Mouse (Mus musculus) mouse embryonic stem cell (cell line): ENCODE data around the gene Lasp1.

Experiments used
- in situ Hi-C, 2 experiments: fragments of 300-500 bp; cut with MboI; formaldehyde crosslinking; loops; 1 replicate in 1 of 2; 3 replicates in 1 of 2; pipeline ENCODE4 v1.14.3; 2019 to 2020; ENCODE audit warnings: low sequenced_read_pairs in 2 of 2, low pct_unique_long_range_greater_than_20kb in 1 of 2, mixed read lengths in 1 of 2; ENCODE audit not compliant: unreplicated experiment in 1 of 2

The Lasp1 gene

GRCm38 (mm10) chr11:97798782-97799145 is at the start of gene Lasp1:
Gene Lasp1, plus strand, starts transcription at chr11:97799000.
- in situ Hi-C loops = loop anchor here (5.0 to 10.0 kb wide), 3 partner anchors 76 to 189 kb away; partner anchors contain the start of gene Plxdc1 (in 2 of the 2)

DNA sequence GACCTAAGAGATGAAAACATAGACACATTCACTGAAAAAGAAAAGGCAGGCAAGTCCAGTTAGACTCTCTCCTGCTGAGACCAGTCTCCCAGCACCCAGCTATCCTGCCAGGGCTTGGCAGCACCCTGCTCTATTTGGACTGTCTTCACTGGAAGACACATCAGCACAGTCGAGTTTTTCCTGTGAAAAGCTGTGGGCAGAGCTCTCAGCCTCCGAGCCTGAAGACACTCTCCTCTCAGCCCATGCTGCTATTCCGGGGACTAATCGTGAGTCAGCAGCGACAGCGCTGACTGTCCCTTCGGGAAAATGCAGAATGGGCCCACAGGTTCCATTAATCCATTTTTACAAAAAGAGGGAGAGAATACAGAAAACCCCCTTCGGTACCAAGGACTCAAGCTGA is 45.5 kb upstream of the Lasp1 start:
- in situ Hi-C loops = no loop called here

GRCm38 (mm10) chr11:97758125-97758524 is 40.7 kb upstream of the Lasp1 start:
- in situ Hi-C loops = no loop called here

DNA sequence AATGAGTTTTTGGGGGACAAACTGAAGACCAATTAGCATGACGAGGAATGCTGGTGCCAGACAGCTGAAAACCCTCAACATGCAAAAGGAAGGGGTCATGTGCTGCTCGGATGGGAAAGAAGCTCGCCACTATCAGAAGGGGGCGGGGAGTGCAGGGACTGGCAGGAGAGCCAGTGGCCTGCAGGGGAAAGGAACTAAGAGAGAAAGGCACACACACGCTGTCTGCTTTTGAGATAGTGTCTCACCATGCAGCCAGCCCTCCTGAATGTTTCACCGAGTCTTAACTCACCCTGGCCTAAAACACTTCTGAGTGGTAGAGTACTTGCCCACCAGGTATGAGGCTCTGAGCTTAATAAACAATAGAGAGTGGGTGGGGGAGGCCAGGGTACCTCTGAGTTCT is 39.9 kb upstream of the Lasp1 start:
- in situ Hi-C loops = no loop called here

- in situ Hi-C loops = no loop called here
Measured at GRCm38 (mm10) chr11:97761638-97762037, 37.2 kb upstream of the Lasp1 start.

DNA sequence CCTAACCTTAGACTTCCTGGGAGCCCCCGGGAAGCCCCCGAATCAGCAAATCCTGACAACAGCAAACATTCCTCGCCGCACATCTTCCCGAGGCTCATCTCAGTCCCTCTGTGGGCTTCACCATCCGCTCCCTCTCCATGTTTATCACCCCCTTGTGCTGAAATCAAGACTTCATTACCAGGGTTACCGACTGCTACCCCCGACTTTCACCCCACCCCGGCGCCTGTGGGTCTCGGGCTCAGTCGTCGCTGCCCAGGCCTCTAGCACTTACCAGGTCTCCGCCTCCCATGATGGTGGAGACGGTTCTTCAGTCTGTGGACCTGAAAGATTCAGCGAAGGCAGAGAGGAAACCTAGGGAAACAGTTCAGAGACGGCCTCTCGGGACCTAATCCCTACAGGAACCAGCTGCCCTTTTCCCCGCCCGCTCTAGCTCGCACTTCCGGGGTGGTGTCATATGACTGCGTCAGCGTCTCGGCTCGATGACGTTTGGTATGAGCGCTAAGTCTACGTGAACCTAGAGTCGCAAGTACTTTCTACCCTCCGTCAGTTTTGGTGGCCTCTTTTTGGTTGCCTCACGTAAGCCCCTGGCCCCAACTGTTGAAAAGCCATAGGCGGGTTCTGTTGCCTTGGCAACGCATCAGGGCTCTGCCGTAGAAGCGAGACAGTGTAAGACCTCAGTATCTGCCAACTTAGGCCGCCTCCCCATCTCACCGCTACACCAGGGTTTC is 32.5 kb upstream of the Lasp1 start, which contains the start of gene Cwc25:
TSS of gene Cwc25 (minus strand) at position 403 of the 728 bp plus-strand sequence.
- in situ Hi-C loops = no loop called here

DNA sequence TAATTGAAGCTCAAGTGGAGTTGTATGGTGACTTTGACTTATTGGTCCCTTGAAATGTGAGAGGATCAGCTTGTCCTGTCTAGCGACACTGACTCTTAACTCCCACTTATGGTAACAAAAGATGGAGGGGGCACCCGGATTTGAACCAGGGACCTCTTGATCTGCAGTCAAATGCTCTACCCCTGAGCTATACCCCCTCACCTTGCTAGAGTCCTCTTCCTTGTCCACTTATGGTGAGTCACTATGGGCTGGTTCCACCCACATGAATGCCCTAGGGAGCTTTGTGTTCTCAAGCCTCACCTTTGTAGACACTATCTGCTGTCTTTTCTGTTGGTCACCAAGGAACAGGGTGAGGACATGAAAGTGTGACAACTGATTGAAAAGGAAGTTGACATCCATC is 29.1 kb upstream of the Lasp1 start:
- in situ Hi-C loops = no loop called here

DNA sequence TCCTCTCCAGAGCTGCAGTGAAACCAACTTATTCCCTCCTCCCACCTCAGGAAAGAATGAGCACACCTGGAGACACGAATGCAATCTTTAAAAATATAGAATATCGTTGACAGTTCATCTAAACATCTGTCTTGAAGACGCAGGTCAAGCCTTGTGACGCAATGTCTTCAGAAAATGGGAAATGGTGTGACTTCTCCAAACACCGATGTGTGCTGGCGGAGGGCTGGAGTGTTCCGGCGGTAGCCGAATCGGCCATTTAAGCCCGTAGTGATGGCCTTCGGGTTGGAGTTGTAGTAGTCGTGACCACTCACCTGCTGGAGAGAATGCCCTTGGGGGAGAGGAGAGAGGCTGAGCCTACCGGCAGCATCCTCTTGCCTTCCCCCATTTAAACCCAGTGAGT is 27.4 kb upstream of the Lasp1 start:
- in situ Hi-C loops = no loop called here

DNA sequence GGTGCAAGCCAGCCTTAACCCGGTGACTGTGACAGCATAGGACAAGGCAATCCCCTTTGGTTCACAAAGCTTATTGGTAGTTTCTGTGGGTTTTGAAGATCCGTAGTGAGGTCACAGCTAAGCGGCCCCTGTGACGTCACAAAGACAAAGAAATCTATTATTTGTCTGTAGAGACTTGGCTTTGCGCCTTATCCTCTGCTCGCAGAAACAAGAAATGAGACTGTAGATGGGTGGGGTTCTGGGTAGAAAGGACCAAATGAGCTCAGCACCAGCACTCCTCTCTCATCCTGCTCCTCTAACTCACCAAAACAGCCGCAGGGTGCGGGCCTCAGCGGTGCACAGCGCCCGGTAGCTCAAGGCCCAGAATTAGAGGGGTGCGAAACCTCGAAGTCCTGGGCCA is 23.6 kb upstream of the Lasp1 start:
- in situ Hi-C loops = no loop called here

- in situ Hi-C loops = no loop called here
Measured at GRCm38 (mm10) chr11:97775808-97776496, 22.8 kb upstream of the Lasp1 start, which contains the start of gene 1700001P01Rik. Gene 1700001P01Rik, minus strand, starts transcription at chr11:97775918.

DNA sequence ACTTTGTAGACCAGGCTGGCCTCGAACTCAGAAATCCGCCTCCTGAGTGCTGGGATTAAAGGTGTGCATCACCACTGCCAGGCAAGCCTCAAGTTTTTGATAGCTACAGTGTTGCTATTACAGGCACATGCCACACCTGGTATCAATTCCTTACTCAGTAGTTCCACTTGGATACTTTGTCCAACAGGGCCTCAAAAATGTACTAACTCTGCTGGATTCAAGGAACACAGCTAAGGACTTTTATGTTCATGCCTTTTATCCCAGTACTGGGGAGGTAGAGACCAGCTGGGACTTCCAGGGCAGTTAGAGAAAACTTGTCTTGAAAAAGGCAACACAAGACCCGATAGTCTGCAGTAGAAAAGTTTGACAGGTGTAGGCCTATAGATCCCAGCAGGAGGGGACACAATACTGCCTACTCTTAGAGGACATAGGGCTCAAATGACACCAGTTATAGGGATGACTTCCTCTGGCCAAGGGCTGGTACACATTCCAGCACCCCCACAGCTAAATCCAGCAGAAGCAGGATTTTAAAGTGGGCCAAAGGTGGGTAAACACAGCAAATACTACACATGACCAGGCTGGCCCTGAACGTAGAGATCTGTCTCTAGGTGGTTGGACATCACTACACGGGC is 22.2 kb upstream of the Lasp1 start:
- in situ Hi-C loops = no loop called here

- in situ Hi-C loops = no loop called here
Measured at GRCm38 (mm10) chr11:97777129-97777529, 21.7 kb upstream of the Lasp1 start.

GRCm38 (mm10) chr11:97778918-97779317 is 19.9 kb upstream of the Lasp1 start:
- in situ Hi-C loops = no loop called here

GRCm38 (mm10) chr11:97779968-97780701 is 18.7 kb upstream of the Lasp1 start:
- in situ Hi-C loops = no loop called here

- in situ Hi-C loops = no loop called here
Measured at GRCm38 (mm10) chr11:97781478-97781831, 17.3 kb upstream of the Lasp1 start.

DNA sequence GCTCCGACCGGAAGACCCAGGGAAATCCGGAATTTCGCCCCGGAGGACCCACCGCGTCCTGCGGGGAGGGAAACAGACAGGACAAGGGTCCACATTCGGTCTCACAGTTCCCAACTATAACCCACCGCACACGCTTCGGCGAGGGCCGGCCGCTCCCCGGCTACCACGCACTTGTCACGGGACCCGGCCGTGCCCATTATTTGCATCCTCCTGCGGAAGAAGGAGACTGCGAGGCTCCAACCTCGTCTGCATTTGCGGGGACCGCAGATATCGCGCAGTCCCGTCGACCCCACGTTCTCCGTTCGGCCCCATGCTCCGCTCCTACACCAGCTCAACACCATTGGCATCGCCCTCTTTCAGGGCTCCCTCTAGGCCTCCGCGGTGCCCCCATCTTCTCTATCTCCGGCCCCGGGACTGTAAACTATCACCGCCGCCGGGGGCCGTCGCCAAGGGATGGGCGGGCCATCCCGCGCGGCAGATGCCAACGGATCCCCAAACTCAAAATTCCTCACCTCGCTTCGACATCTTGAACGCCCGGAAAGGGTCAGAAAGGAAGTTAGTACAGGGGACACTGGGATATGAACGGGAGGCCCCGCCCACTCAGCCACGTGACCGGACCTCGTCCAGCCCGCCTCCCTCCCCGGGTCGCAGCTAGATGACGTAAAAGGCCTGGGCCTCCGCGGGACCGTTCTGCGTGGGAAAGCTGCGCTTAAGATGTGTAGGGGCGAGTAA is 16.8 kb upstream of the Lasp1 start, which contains the start of gene Rpl23:
TSS of gene Rpl23 (minus strand) at position 606 of the 732 bp plus-strand sequence.
- in situ Hi-C loops = no loop called here

GRCm38 (mm10) chr11:97782564-97782895 is 16.3 kb upstream of the Lasp1 start:
- in situ Hi-C loops = no loop called here

GRCm38 (mm10) chr11:97787961-97788360 is 10.8 kb upstream of the Lasp1 start:
- in situ Hi-C loops = no loop called here
